Mouse (Mus musculus) E14TG2a.4 (cell line): Measurements from ENCODE around the gene Evc.

ENCODE experiments used
- CTCF ChIP-seq: conservative IDR thresholded peaks from 2 replicates; pipeline ENCODE4 v1.5.1; 2014; ENCODE audit warnings: low read length
- POU5F1 ChIP-seq: IDR thresholded peaks from 2 replicates; pipeline ENCODE4 v1.6.1; 2014; ENCODE audit warnings: low read length, borderline replicate concordance

DNA sequence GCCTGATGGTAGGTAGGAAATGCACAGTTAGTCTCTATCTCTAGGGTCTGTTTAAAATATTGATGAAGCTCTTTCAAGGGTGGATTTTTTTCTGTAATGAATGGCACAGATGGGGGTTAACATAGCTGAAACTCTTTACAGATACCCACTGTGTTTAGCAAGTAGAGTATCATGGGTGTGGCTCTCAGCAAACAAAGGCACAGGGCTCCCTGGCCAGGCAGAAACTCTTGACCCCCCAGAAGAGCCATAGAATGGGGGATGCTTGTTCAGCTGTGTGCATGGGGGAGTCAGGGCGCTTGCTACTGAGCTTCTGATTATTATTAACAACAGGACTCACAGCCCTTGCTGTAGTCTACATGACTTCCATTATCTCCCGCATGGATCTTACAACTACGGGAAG, 87.8 kb downstream of the Evc start:
- TF ChIP-seq CTCF (no peak), POU5F1 (no peak)
